18 mouse cellular contexts compared by ENCODE assay signal in genomic region chr11:84721150-84721549, GRCm38 (mm10).
DNase-seq lines count a peak whose midpoint lies in the region; ATAC-seq and TF ChIP-seq lines count a peak whose summit lies in the region.
"Had no signal": no experiment of that assay in that cellular context is flagged by ENCODE, and none has a peak within 500 bp of the region (broad histone marks: within the 10 kb centered on the region; RNA-seq: fewer than 3 reads in every experiment).

No protein-coding gene starts in this region.

- no peak overlapping the region for H3K4me2 ChIP-seq in intestine, postnatal 0 days (replicated peaks; ENCODE audit: low read depth)
- no peak overlapping the region for H3K4me2 ChIP-seq in intestine, embryonic 15.5 days (replicated peaks)
- no peak overlapping the region for H3K4me2 ChIP-seq in lung, embryonic 14.5 days
- H3K4me2 ChIP-seq: embryonic facial prominence, embryonic 15.5 days; forebrain, embryonic 15.5 days; heart, embryonic 11.5 days; limb, embryonic 13.5 days had no signal

- no peak overlapping the region for H3K9ac ChIP-seq in intestine, postnatal 0 days (ENCODE audit: low read depth, low read length)
- H3K9ac ChIP-seq in intestine, embryonic 15.5 days, result no peak overlapping the region
- no peak overlapping the region for H3K9ac ChIP-seq in lung, embryonic 14.5 days
- no peak overlapping the region for H3K9ac ChIP-seq in ES-Bruce4 (ENCODE audit: low read depth, poor library complexity, severe bottlenecking)
- H3K9ac ChIP-seq: embryonic facial prominence, embryonic 15.5 days; forebrain, embryonic 15.5 days; limb, embryonic 13.5 days had no signal

- H3K4me1 ChIP-seq in intestine, postnatal 0 days (replicated peaks; ENCODE audit: control insufficient read depth, insufficient read depth, low read length), result no peaks in the 10 kb centered on the region
- no peaks in the 10 kb centered on the region for H3K4me1 ChIP-seq in intestine, embryonic 15.5 days (replicated peaks)
- H3K4me1 ChIP-seq in lung, embryonic 14.5 days (ENCODE audit: insufficient read depth), result no peaks in the 10 kb centered on the region
- H3K4me1 ChIP-seq in ES-Bruce4 (ENCODE audit: control insufficient read depth, insufficient read depth, low read length), result no peaks in the 10 kb centered on the region
- H3K4me1 ChIP-seq: embryonic facial prominence, embryonic 15.5 days; forebrain, embryonic 15.5 days; limb, embryonic 13.5 days had no signal

- TF ChIP-seq EP300 in ES-Bruce4 (IDR thresholded peaks at IDR 0.05; ENCODE audit: insufficient read depth, low read depth, low read length), result no peak

- no peak overlapping the region for H3K4me3 ChIP-seq in intestine, postnatal 0 days (ENCODE audit: low read depth, low read length)
- no peak overlapping the region for H3K4me3 ChIP-seq in intestine, embryonic 15.5 days (replicated peaks)
- H3K4me3 ChIP-seq in lung, embryonic 14.5 days (ENCODE audit: low read depth, low read length), result no peak overlapping the region
- H3K4me3 ChIP-seq in ES-Bruce4 (ENCODE audit: low read depth, low read length), result no peak overlapping the region
- H3K4me3 ChIP-seq: embryonic facial prominence, embryonic 15.5 days; forebrain, embryonic 15.5 days; limb, embryonic 13.5 days had no signal

- H3K9me3 ChIP-seq in intestine, postnatal 0 days (ENCODE audit: control insufficient read depth), result no peaks in the 10 kb centered on the region
- no peaks in the 10 kb centered on the region for H3K9me3 ChIP-seq in intestine, embryonic 15.5 days
- no peaks in the 10 kb centered on the region for H3K9me3 ChIP-seq in lung, embryonic 14.5 days (ENCODE audit: low read depth, low read length)
- H3K9me3 ChIP-seq in ES-Bruce4 (replicated peaks; ENCODE audit: control insufficient read depth, insufficient read depth, low read length, poor library complexity, severe bottlenecking), result no peaks in the 10 kb centered on the region
- H3K9me3 ChIP-seq: embryonic facial prominence, embryonic 15.5 days; forebrain, embryonic 15.5 days; G1E; limb, embryonic 13.5 days had no signal

- peak; percentile 41 for TF ChIP-seq CTCF in intestine, postnatal 0 days (IDR thresholded peaks at IDR 0.05; ENCODE audit: low read depth)
- peak; percentile 37 for TF ChIP-seq CTCF in lung, embryonic 14.5 days (IDR thresholded peaks at IDR 0.05; ENCODE audit: low read depth)
- TF ChIP-seq CTCF in ES-Bruce4 (IDR thresholded peaks at IDR 0.05; ENCODE audit: low read depth, low read length), result peak; percentile 43

- no peak for DNase-seq in lung, embryonic 14.5 days
- no peak for DNase-seq in lung, postnatal 36 days
- no peak for DNase-seq in urinary bladder, adult 18-20 months (ENCODE audit: low spot score in 2 of 2)
- no peak for DNase-seq in layer of hippocampus, postnatal 10 days (ENCODE audit: low spot score in 2 of 2)
- DNase-seq: gastrocnemius, postnatal 10 days; kidney, adult 8-10 months; lung, postnatal 14 days; midbrain, embryonic 14.5 days; thymus, adult 2 months had no signal

- WGBS in intestine, postnatal 0 days, result 69% methylated on average over 2 of the region's 2 CpGs
- 64% methylated on average over 2 of the region's 2 CpGs for whole genome bisulfite sequencing in intestine, embryonic 15.5 days
- 68% methylated on average over 2 of the region's 2 CpGs for WGBS in lung, embryonic 14.5 days

- ATAC-seq in intestine, postnatal 0 days, result no peak
- no peak for ATAC-seq in intestine, embryonic 15.5 days
- no peak for ATAC-seq in lung, embryonic 14.5 days (ENCODE audit: insufficient read depth)
- 0 out of 2 replicates have a peak, but pooled peaks have one; percentile 26 for ATAC-seq in megakaryocyte progenitor cell, adult 5-6 weeks (replicated peaks; ENCODE audit: poor library complexity)
- ATAC-seq: forebrain, embryonic 15.5 days had no signal

- no peak overlapping the region for H3K27ac ChIP-seq in intestine, postnatal 0 days (ENCODE audit: low read depth, low read length)
- no peak overlapping the region for H3K27ac ChIP-seq in intestine, embryonic 15.5 days
- no peak overlapping the region for H3K27ac ChIP-seq in lung, embryonic 14.5 days (ENCODE audit: low read depth)
- no peak overlapping the region for H3K27ac ChIP-seq in ES-Bruce4 (ENCODE audit: insufficient read depth, low read length)
- H3K27ac ChIP-seq: embryonic facial prominence, embryonic 15.5 days; forebrain, embryonic 15.5 days; limb, embryonic 13.5 days had no signal

- no peak for TF ChIP-seq POLR2A in ES-Bruce4 (IDR thresholded peaks at IDR 0.05; ENCODE audit: insufficient read depth, low read length)

- no peaks in the 10 kb centered on the region for H3K27me3 ChIP-seq in intestine, postnatal 0 days (replicated peaks; ENCODE audit: control insufficient read depth, insufficient read depth, low read length)
- H3K27me3 ChIP-seq in intestine, embryonic 15.5 days (replicated peaks), result 0 out of 2 replicates have a peak, but pooled peaks cover 4% of the 10 kb centered on the region
- H3K27me3 ChIP-seq in lung, embryonic 14.5 days (ENCODE audit: insufficient read depth, low read length), result 0 out of 2 replicates have a peak, but pooled peaks cover 3% of the 10 kb centered on the region
- H3K27me3 ChIP-seq in ES-Bruce4 (ENCODE audit: control insufficient read depth, insufficient read depth, low read length, poor library complexity, severe bottlenecking), result no peaks in the 10 kb centered on the region

- H3K36me3 ChIP-seq in intestine, postnatal 0 days (ENCODE audit: control insufficient read depth, insufficient read depth), result no peaks in the 10 kb centered on the region
- no peaks in the 10 kb centered on the region for H3K36me3 ChIP-seq in intestine, embryonic 15.5 days
- H3K36me3 ChIP-seq in lung, embryonic 14.5 days (ENCODE audit: insufficient read depth), result no peaks in the 10 kb centered on the region
- no peaks in the 10 kb centered on the region for H3K36me3 ChIP-seq in ES-Bruce4 (ENCODE audit: control insufficient read depth, insufficient read depth, low read length, poor library complexity, severe bottlenecking)
- H3K36me3 ChIP-seq: embryonic facial prominence, embryonic 15.5 days; forebrain, embryonic 15.5 days; G1E; limb, embryonic 13.5 days had no signal
